In genomic region chr1:25504313-25504712, GRCm38 (mm10) we compare ENCODE assay signal across 9 mouse cellular contexts.
DNase-seq lines count a peak whose midpoint lies in the region; ATAC-seq and TF ChIP-seq lines count a peak whose summit lies in the region.
"Had no signal": no experiment of that assay in that cellular context is flagged by ENCODE, and none has a peak within 500 bp of the region (broad histone marks: within the 10 kb centered on the region; RNA-seq: fewer than 3 reads in every experiment).

No protein-coding gene starts in this region.

- no peak overlapping the region for H3K4me3 ChIP-seq in cortical plate, adult 2 months (ENCODE audit: insufficient read depth, low read length)
- H3K4me3 ChIP-seq in forebrain, embryonic 16.5 days (replicated peaks; ENCODE audit: low read length): no peak overlapping the region
- no peak overlapping the region for H3K4me3 ChIP-seq in neural tube, embryonic 13.5 days
- no peak overlapping the region for H3K4me3 ChIP-seq in liver, embryonic 12.5 days
- H3K4me3 ChIP-seq: heart, embryonic 13.5 days; limb, embryonic 15.5 days had no signal

- TF ChIP-seq CTCF in cortical plate, adult 2 months (IDR thresholded peaks at IDR 0.05; ENCODE audit: extremely low read depth, insufficient read depth, low read length): peak; percentile 62

- H3K9ac ChIP-seq in forebrain, embryonic 16.5 days (replicated peaks; ENCODE audit: low read depth, low read length): no peak overlapping the region
- no peak overlapping the region for H3K9ac ChIP-seq in neural tube, embryonic 13.5 days
- H3K9ac ChIP-seq in liver, embryonic 12.5 days: no peak overlapping the region
- H3K9ac ChIP-seq: heart, embryonic 13.5 days; limb, embryonic 15.5 days had no signal

- no peaks in the 10 kb centered on the region for H3K27me3 ChIP-seq in forebrain, embryonic 16.5 days (replicated peaks; ENCODE audit: control insufficient read depth, insufficient read depth, low read length)
- no peaks in the 10 kb centered on the region for H3K27me3 ChIP-seq in neural tube, embryonic 13.5 days
- H3K27me3 ChIP-seq in liver, embryonic 12.5 days (replicated peaks): no peaks in the 10 kb centered on the region
- H3K27me3 ChIP-seq: heart, embryonic 13.5 days; limb, embryonic 15.5 days had no signal

- DNase-seq in layer of hippocampus, postnatal 14 days (ENCODE audit: low spot score in 2 of 2): peak; percentile 50 to 81
- no peak for DNase-seq in heart, postnatal 14 days
- DNase-seq in spleen, postnatal 14 days (ENCODE audit: low spot score in 2 of 2): no peak

- no peak overlapping the region for H3K27ac ChIP-seq in cortical plate, adult 2 months (ENCODE audit: insufficient read depth, low read length)
- H3K27ac ChIP-seq in forebrain, embryonic 16.5 days (ENCODE audit: low read length): peak overlapping the region; percentile 53
- H3K27ac ChIP-seq in neural tube, embryonic 13.5 days (replicated peaks): peak overlapping the region; percentile 70
- H3K27ac ChIP-seq in liver, embryonic 12.5 days: no peak overlapping the region
- H3K27ac ChIP-seq: heart, embryonic 13.5 days; limb, embryonic 15.5 days had no signal

- peak; percentile 97 for ATAC-seq in forebrain, embryonic 16.5 days
- peak; percentile 92 for ATAC-seq in neural tube, embryonic 13.5 days (ENCODE audit: low read depth)
- no peak for ATAC-seq in liver, embryonic 12.5 days

- no peaks in the 10 kb centered on the region for H3K36me3 ChIP-seq in forebrain, embryonic 16.5 days (ENCODE audit: control insufficient read depth, insufficient read depth)
- H3K36me3 ChIP-seq in neural tube, embryonic 13.5 days: no peaks in the 10 kb centered on the region
- no peaks in the 10 kb centered on the region for H3K36me3 ChIP-seq in liver, embryonic 12.5 days
- H3K36me3 ChIP-seq: heart, embryonic 13.5 days; limb, embryonic 15.5 days had no signal

- WGBS in forebrain, embryonic 16.5 days: 3% methylated on average over 4 of the region's 4 CpGs
- 7% methylated on average over 4 of the region's 4 CpGs for WGBS in neural tube, embryonic 13.5 days
- WGBS in liver, embryonic 12.5 days (ENCODE audit: insufficient replicate concordance): 29% methylated on average over 4 of the region's 4 CpGs

- no peaks in the 10 kb centered on the region for H3K9me3 ChIP-seq in forebrain, embryonic 16.5 days (ENCODE audit: control insufficient read depth, low read length)
- no peaks in the 10 kb centered on the region for H3K9me3 ChIP-seq in neural tube, embryonic 13.5 days
- no peaks in the 10 kb centered on the region for H3K9me3 ChIP-seq in liver, embryonic 12.5 days (replicated peaks)
- H3K9me3 ChIP-seq: heart, embryonic 13.5 days; limb, embryonic 15.5 days had no signal

- peaks cover 3% of the 10 kb centered on the region; the same call in 1 of the 2 replicates for H3K4me1 ChIP-seq in cortical plate, adult 2 months (ENCODE audit: control insufficient read depth, insufficient read depth, low read length)
- H3K4me1 ChIP-seq in forebrain, embryonic 16.5 days (replicated peaks; ENCODE audit: control insufficient read depth, insufficient read depth, low read length): peaks cover 8% of the 10 kb centered on the region; the same call in 1 of the 2 replicates
- H3K4me1 ChIP-seq in neural tube, embryonic 13.5 days (replicated peaks): peaks cover 4% of the 10 kb centered on the region; the same call in 1 of the 2 replicates
- no peaks in the 10 kb centered on the region for H3K4me1 ChIP-seq in liver, embryonic 12.5 days
- H3K4me1 ChIP-seq: heart, embryonic 13.5 days; limb, embryonic 15.5 days had no signal

- intact Hi-C loops in heart, postnatal 14 days (cut with DNase I): no loop called here

- H3K4me2 ChIP-seq in forebrain, embryonic 16.5 days (ENCODE audit: low read length): 0 out of 2 replicates have a peak overlapping the region, but pooled peaks have one; percentile 11
- H3K4me2 ChIP-seq in neural tube, embryonic 13.5 days: peak overlapping the region; percentile 15; the same call in 1 of the 2 replicates
- no peak overlapping the region for H3K4me2 ChIP-seq in liver, embryonic 12.5 days
- H3K4me2 ChIP-seq: heart, embryonic 13.5 days; limb, embryonic 15.5 days had no signal

- no peak for TF ChIP-seq POLR2A in cortical plate, adult 2 months (IDR thresholded peaks at IDR 0.05; ENCODE audit: extremely low read depth, insufficient read depth, low read length)

Comparison
In these comparisons a context has a peak if more than half of its experiments do, and no peak if none do; other contexts are left out.
1. H3K27ac ChIP-seq: peak in forebrain, embryonic 16.5 days (single experiment) and neural tube, embryonic 13.5 days (single experiment); none in cortical plate, adult 2 months (single experiment) and liver, embryonic 12.5 days (single experiment).
2. DNase-seq: peak in layer of hippocampus, postnatal 14 days (2 of 2); none in heart, postnatal 14 days (0 of 2) and spleen, postnatal 14 days (0 of 2).